In the genomic region with DNA sequence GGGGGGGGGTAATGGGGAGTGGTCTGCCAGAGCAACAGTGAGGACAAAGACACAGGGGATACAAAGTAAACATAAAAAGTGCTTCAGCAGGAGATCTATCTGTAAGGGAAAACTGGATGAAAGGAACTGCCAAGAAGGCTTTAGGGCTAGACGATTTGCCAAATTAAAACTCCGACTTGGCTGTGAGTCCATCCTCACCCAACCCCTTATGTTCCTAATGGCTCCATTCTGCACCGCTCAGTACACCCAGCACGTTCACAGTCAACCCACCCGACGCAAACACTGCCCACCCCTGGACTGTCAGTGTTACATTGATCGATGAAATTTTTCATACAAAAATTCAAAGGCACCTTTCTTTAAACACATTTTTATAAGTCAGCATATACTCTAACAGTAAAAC, we compare ENCODE assay signal across 22 mouse cellular contexts.
A peak's percentile ranks its signal among the peaks of the same experiment; 100 is the strongest.
DNase-seq lines count a peak whose midpoint lies in the region; ATAC-seq lines count a peak whose summit lies in the region.
"Had no signal": no experiment of that assay in that cellular context is flagged by ENCODE, and none has a peak within 500 bp of the region (broad histone marks: within the 10 kb centered on the region; RNA-seq: fewer than 3 reads in every experiment).

No protein-coding gene starts in this region.

- no peak overlapping the region for H3K4me3 ChIP-seq in forebrain, embryonic 14.5 days (ENCODE audit: low read depth, low read length)
- H3K4me3 ChIP-seq: embryonic facial prominence, embryonic 15.5 days; hindbrain, embryonic 13.5 days; limb, embryonic 12.5 days had no signal

- no peaks in the 10 kb centered on the region for H3K9me3 ChIP-seq in forebrain, embryonic 14.5 days (replicated peaks; ENCODE audit: control insufficient read depth, low read length)
- H3K9me3 ChIP-seq: hindbrain, embryonic 13.5 days; limb, embryonic 12.5 days had no signal

- DNase-seq in cerebellum, adult 11-12 months, result peak; percentile 34
- no peak for DNase-seq in cerebellum, adult 11 months
- DNase-seq in brain, adult 2 months (ENCODE audit: low read depth, low spot score), result peak; percentile 68
- DNase-seq in cerebellum, adult 9-10 months, result peak; percentile 62
- peak; percentile 61 for DNase-seq in forebrain, embryonic 14.5 days (ENCODE audit: low spot score)
- no peak for DNase-seq in adrenal gland, postnatal 10 days
- DNase-seq in layer of hippocampus, adult 9-11 months, result no peak
- no peak for DNase-seq in spleen, postnatal 14 days (ENCODE audit: low spot score in 2 of 2)
- DNase-seq: adrenal gland, postnatal 25 days; gastrocnemius, postnatal 36 days; heart, postnatal 36 days; kidney, adult 2 months; liver, postnatal 0 days; thymus, adult 2 months had no signal

- peaks cover 5% of the 10 kb centered on the region; the same call in 1 of the 2 replicates for H3K4me1 ChIP-seq in forebrain, embryonic 14.5 days (ENCODE audit: control insufficient read depth, insufficient read depth, low read length)
- H3K4me1 ChIP-seq: embryonic facial prominence, embryonic 15.5 days had no signal

- 45% methylated on average over 7 of the region's 7 CpGs for WGBS in forebrain, embryonic 14.5 days

- no peak overlapping the region for H3K4me2 ChIP-seq in forebrain, embryonic 14.5 days (ENCODE audit: low read length)
- H3K4me2 ChIP-seq: embryonic facial prominence, embryonic 15.5 days; hindbrain, embryonic 13.5 days; limb, embryonic 12.5 days; liver, embryonic 11.5 days had no signal

- H3K9ac ChIP-seq in forebrain, embryonic 14.5 days (ENCODE audit: low read length), result no peak overlapping the region
- H3K9ac ChIP-seq: embryonic facial prominence, embryonic 15.5 days; hindbrain, embryonic 13.5 days; limb, embryonic 12.5 days; liver, postnatal 0 days had no signal

- H3K27me3 ChIP-seq in forebrain, embryonic 14.5 days (replicated peaks; ENCODE audit: control insufficient read depth, insufficient read depth, low read length), result no peaks in the 10 kb centered on the region
- H3K27me3 ChIP-seq: embryonic facial prominence, embryonic 15.5 days; hindbrain, embryonic 13.5 days; limb, embryonic 12.5 days had no signal

- H3K36me3 ChIP-seq in forebrain, embryonic 14.5 days (ENCODE audit: control insufficient read depth, insufficient read depth, low read length), result peaks cover 4% of the 10 kb centered on the region; the same call in 1 of the 2 replicates

- peak; percentile 73 for ATAC-seq in forebrain, embryonic 14.5 days
- ATAC-seq: liver, postnatal 0 days; lung, postnatal 0 days had no signal

- no peak overlapping the region for H3K27ac ChIP-seq in forebrain, embryonic 14.5 days (ENCODE audit: low read depth, low read length)
- H3K27ac ChIP-seq: embryonic facial prominence, embryonic 15.5 days; hindbrain, embryonic 13.5 days; kidney, postnatal 0 days; limb, embryonic 12.5 days; macrophage; stomach, postnatal 0 days had no signal

Comparison
In these comparisons a context has a peak if more than half of its experiments do, and no peak if none do; other contexts are left out.
1. DNase-seq: peak in cerebellum, adult 11-12 months (single experiment), brain, adult 2 months (single experiment), cerebellum, adult 9-10 months (single experiment) and forebrain, embryonic 14.5 days (single experiment); none in cerebellum, adult 11 months (single experiment), adrenal gland, postnatal 10 days (single experiment), layer of hippocampus, adult 9-11 months (single experiment) and spleen, postnatal 14 days (0 of 2).